Mouse (Mus musculus) kidney, embryonic 14.5 days (tissue): ENCODE results near the gene Il1a. TPM values are rescaled to one million over a fixed set of nuclear protein-coding genes. Genes with fewer than 3 reads are reported as not detected.

Source experiments
- ATAC-seq: fragments of 200-750 bp; cut with Nextera tagmentation; 2 replicates; pipeline ENCODE4 v1.8.0; 2017; ENCODE audit warnings: moderate number of reproducible peaks, mild to moderate bottlenecking, moderate TSS enrichment, moderate library complexity; ENCODE audit not compliant: low FRiP score, low TSS enrichment
- H3K27ac ChIP-seq: fragments of 300-500 bp; sonication (generic); 2 replicates; pipeline ENCODE4 v1.5.1; 2014; ENCODE audit warnings: low read depth, mild to moderate bottlenecking, low read length, moderate library complexity, mixed read lengths
- H3K27me3 ChIP-seq: fragments of 300-500 bp; sonication (generic); 2 replicates; pipeline ENCODE4 v1.6.1; 2014; ENCODE audit warnings: mild to moderate bottlenecking, low read length; ENCODE audit not compliant: control insufficient read depth, insufficient read depth
- H3K36me3 ChIP-seq: fragments of 300-500 bp; sonication (generic); 2 replicates; pipeline ENCODE4 v1.6.1; 2014; ENCODE audit warnings: low read length, mixed read lengths; ENCODE audit not compliant: control insufficient read depth, insufficient read depth
- H3K4me1 ChIP-seq: fragments of 300-500 bp; sonication (generic); 2 replicates; pipeline ENCODE4 v1.6.1; 2014; ENCODE audit warnings: low read length, mixed read lengths; ENCODE audit not compliant: control insufficient read depth, insufficient read depth
- H3K4me2 ChIP-seq: fragments of 300-500 bp; sonication (generic); replicated peaks from 2 replicates; pipeline ENCODE4 v1.6.1; 2014; ENCODE audit warnings: low read depth, mild to moderate bottlenecking, low read length
- H3K4me3 ChIP-seq: fragments of 300-500 bp; sonication (generic); 2 replicates; pipeline ENCODE4 v1.5.1; 2014; ENCODE audit warnings: mild to moderate bottlenecking, low read length
- H3K9ac ChIP-seq: fragments of 300-500 bp; sonication (generic); 2 replicates; pipeline ENCODE4 v1.6.1; 2014; ENCODE audit warnings: low read depth, mild to moderate bottlenecking, low read length, moderate library complexity
- H3K9me3 ChIP-seq: fragments of 300-500 bp; sonication (generic); 2 replicates; pipeline ENCODE4 v1.6.1; 2016; ENCODE audit warnings: low read length; ENCODE audit not compliant: control insufficient read depth
- WGBS: fragments of 180-500 bp; shearing (Covaris S2); extraction: QIAGEN DNeasy Blood & Tissue Kit; methylation state at CpG from one replicate; pipeline ENCODE4 v1.1.7; 2014; 5-methylcytosine and 5-hydroxymethylcytosine counted together
- polyA plus RNA-seq: library from polyadenylated mRNA; unstranded; fragments of >200 nt; fragmentation: Nextera tagmentation; extraction: Ambion mirVana; gene quantifications from 2 replicates; pipeline ENCODE4 v1.2.1, GENCODE M21; 2014

The Il1a gene
- 0.16 TPM in 1 of 2 replicates, not detected in the other for polyA plus RNA-seq

DNA sequence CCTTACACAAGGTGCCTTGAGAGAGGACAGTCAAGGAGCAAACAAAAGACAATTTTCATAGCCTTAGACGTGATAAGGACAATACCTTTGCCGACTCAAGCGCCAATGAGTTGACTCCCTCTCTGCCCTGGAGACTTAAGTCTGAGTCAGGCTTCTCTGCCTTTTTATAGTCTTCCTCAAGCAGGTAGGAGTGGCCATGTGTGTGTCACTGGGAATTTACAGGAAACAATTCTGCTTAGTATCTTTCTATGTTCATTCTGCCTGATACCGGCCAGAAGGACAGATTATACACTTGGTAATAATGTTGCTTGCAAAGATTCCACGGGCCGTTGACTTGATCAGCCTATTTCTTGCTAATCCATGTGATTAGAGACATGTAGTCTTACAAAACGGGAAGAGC is at the start of gene Il1a:
Gene Il1a, minus strand, starts transcription at position 137 of the 400 bp plus-strand sequence.
- 85% methylated on average over 7 of the region's 7 CpGs for WGBS
- no peaks in the 10 kb centered on the region for H3K9me3 ChIP-seq
- no peaks in the 10 kb centered on the region for H3K4me1 ChIP-seq
- no peaks in the 10 kb centered on the region for H3K36me3 ChIP-seq
- H3K9ac ChIP-seq: no peak within 1 kb of the TSS
- no peaks in the 10 kb centered on the region for H3K27me3 ChIP-seq
- H3K4me3 ChIP-seq: no peak within 1 kb of the TSS
- no peak for ATAC-seq
- no peak within 1 kb of the TSS for H3K4me2 ChIP-seq
- H3K27ac ChIP-seq: no peak within 1 kb of the TSS

DNA sequence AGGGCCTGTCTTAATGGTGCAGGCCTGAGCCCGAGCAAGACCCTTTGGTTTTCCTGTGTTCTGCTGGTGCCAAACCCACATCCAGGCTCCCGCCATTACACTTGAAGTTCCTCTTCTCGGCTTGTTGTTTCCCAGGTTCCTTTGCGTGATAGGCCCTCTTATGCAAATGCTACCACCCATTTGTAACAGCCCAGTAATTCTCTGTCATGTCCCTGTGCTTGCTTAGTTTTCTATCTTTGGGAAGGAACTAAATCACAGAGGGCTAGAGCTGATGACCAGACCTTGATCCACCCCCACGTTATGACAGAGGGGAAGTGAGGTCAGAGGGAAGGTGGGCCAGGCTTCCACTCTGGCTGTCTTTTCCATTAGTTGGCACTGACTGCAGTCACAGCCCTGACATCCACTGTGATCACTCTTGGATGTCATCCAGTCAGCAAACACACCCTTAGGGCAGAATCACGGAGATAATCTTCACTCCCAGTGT is 28.4 kb upstream of the Il1a start:
- no peak overlapping the region for H3K4me2 ChIP-seq
- H3K27me3 ChIP-seq: no peaks in the 10 kb centered on the region
- H3K4me3 ChIP-seq: no peak overlapping the region
- WGBS: 79% methylated on average over 6 of the region's 6 CpGs
- no peak for ATAC-seq
- H3K36me3 ChIP-seq: no peaks in the 10 kb centered on the region
- H3K9ac ChIP-seq: no peak overlapping the region
- H3K27ac ChIP-seq: no peak overlapping the region
- H3K9me3 ChIP-seq: peaks cover 8% of the 10 kb centered on the region; the same call in 1 of the 2 replicates
- no peaks in the 10 kb centered on the region for H3K4me1 ChIP-seq

DNA sequence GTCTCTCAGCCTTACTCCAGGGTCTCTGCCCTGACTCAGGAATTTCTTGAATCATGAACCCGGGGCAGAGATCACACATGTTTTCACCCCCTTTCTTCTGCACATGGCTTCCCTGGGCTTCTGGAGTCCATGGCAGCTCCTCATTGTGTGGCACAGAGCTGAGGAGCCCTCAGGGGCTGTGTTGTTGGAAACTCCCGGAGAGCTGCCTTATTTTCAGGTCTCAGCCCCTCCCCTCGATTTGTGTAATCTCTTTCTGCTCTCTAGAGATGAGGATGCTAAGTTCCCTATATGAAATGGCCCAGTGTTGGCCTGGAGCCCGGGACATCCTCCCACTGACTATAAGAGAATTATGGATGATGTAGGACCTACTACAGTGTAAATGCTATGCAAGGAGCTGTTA is 23.7 kb upstream of the Il1a start:
- Histone ChIP-seq H3K4me2 (no peak overlapping the region), H3K9ac (no peak overlapping the region), H3K4me3 (no peak overlapping the region), H3K27ac (no peak overlapping the region), H3K9me3 (no peaks in the 10 kb centered on the region), H3K27me3 (no peaks in the 10 kb centered on the region), H3K4me1 (no peaks in the 10 kb centered on the region), H3K36me3 (no peaks in the 10 kb centered on the region)
- 69% methylated on average over 4 of the region's 4 CpGs for WGBS
- no peak for ATAC-seq

DNA sequence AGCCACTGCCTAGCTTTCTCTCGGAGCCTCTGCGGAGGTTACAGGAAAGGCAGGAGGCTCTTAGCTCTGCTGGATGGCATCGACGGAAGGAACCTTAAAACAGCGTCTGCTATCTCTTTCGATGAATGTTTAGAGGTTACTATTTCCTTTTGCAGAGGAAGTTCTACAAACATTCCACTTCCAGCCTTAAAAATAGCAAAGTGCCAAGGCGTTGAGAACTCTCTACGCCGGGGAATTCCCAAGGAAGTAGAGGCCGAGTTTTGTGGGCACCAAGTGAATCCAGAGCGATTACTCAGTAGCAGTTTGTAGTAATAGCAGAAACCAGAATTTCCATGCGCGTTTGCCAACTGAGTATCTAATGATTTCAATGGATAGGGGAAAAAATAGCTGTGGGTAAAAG is 20.8 kb upstream of the Il1a start:
- H3K9ac ChIP-seq: no peak overlapping the region
- no peaks in the 10 kb centered on the region for H3K4me1 ChIP-seq
- peaks cover 2% of the 10 kb centered on the region; the same call in 1 of the 2 replicates for H3K9me3 ChIP-seq
- H3K27ac ChIP-seq: no peak overlapping the region
- no peak for ATAC-seq
- H3K36me3 ChIP-seq: no peaks in the 10 kb centered on the region
- no peaks in the 10 kb centered on the region for H3K27me3 ChIP-seq
- no peak overlapping the region for H3K4me3 ChIP-seq
- H3K4me2 ChIP-seq: no peak overlapping the region
- WGBS: 91% methylated on average over 13 of the region's 13 CpGs

DNA sequence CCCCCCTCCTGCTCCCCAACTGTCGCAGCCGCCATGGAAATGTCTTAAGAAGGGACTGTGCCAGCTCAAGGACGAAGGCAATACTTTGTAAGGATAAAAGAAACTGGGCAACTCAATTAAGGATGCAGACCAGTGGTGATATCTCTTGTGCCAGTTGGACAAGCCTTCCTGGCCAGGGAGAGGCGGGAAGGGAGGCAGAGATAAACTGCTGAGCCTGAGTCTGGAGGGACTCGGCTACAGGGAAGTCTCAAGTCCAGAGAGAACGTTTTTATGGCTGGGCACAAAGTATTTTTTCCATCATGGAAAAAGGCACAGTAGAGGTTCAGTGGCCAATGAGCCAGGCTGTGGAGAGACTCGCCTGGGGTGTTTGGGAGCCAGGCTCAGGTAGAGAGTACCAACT is 20.3 kb upstream of the Il1a start:
- ATAC-seq: no peak
- H3K9ac ChIP-seq: no peak overlapping the region
- no peaks in the 10 kb centered on the region for H3K36me3 ChIP-seq
- no peak overlapping the region for H3K27ac ChIP-seq
- WGBS: 75% methylated on average over 7 of the region's 7 CpGs
- no peak overlapping the region for H3K4me3 ChIP-seq
- H3K27me3 ChIP-seq: no peaks in the 10 kb centered on the region
- H3K9me3 ChIP-seq: peaks cover 5% of the 10 kb centered on the region; the same call in 1 of the 2 replicates
- H3K4me1 ChIP-seq: no peaks in the 10 kb centered on the region
- H3K4me2 ChIP-seq: no peak overlapping the region

DNA sequence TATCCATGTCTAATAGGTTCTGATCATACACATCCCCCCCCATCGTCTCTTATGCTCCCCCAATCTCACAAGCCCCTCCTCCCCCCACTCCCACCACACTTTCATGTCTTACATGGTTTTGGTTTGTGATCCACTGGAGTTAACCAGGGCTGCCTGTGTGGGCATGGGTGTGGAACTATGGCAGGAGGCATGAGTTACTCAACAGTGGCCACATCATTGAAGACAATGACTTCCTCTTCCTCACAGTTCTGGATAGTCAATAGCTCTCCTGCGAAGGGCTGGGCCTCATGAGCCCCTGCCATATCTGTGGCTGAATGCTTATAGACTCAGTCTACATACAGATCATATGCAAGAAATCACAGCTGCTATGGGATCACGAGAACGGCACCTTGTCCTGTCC is 18.5 kb upstream of the Il1a start:
- Histone ChIP-seq H3K4me3 (no peak overlapping the region), H3K4me1 (no peaks in the 10 kb centered on the region), H3K4me2 (no peak overlapping the region), H3K9me3 (peaks cover 5% of the 10 kb centered on the region; the same call in 1 of the 2 replicates), H3K36me3 (no peaks in the 10 kb centered on the region), H3K27ac (no peak overlapping the region), H3K27me3 (no peaks in the 10 kb centered on the region), H3K9ac (no peak overlapping the region)
- 89% methylated on average over 4 of the region's 4 CpGs for WGBS
- no peak for ATAC-seq

DNA sequence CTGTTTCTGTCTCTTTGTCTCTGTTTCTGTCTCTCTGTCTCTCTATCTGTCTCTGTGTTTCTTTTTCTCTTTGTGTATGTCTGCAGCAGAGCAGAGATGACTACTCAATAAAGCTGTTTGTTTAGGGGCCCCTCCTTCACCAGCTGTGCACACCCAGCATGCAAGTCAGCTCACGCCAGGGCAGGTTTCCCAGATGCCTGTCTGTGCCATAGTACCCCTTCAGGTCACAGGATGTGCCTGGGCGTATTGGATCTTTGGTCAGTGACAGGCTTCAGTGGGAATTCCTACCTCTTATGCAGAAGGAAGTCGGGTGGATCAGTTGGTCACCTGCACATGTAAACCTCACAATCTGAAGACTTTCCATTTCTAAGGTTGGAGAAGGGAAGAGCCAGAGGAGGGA is 14.4 kb upstream of the Il1a start:
- no peaks in the 10 kb centered on the region for H3K36me3 ChIP-seq
- no peak overlapping the region for H3K9ac ChIP-seq
- no peak for ATAC-seq
- H3K27ac ChIP-seq: no peak overlapping the region
- no peaks in the 10 kb centered on the region for H3K27me3 ChIP-seq
- H3K4me2 ChIP-seq: no peak overlapping the region
- no peaks in the 10 kb centered on the region for H3K4me1 ChIP-seq
- 84% methylated on average over 3 of the region's 3 CpGs for WGBS
- H3K9me3 ChIP-seq: peaks cover 5% of the 10 kb centered on the region; the same call in 1 of the 2 replicates
- no peak overlapping the region for H3K4me3 ChIP-seq

DNA sequence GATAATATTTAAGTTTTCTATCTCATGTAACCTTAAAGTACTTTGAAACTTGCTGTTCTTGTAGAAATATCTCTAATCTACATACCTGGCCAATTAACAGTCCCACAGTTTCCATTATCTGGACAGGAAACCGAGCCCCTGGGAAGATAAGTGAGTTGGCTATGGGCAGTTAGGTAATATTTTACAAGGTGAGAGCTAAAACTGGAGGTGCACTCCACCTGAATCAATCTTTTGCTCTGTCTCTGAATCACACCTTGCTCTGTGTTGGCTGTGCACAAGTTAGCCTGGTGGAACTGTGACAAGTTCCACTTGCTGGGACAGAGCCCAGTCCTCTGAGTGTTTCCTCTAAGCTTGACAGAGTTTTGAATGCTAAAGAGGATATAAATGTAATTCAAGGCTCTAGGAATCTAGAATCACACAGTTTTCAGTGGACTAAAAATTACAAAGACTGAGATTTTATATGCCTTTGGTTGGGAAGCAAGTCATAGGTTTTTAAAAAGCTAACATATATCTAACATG is 12.4 kb upstream of the Il1a start:
- no peaks in the 10 kb centered on the region for H3K36me3 ChIP-seq
- ATAC-seq: no peak
- peaks cover 5% of the 10 kb centered on the region; the same call in 1 of the 2 replicates for H3K9me3 ChIP-seq
- no peak overlapping the region for H3K27ac ChIP-seq
- H3K4me2 ChIP-seq: no peak overlapping the region
- H3K9ac ChIP-seq: no peak overlapping the region
- no peak overlapping the region for H3K4me3 ChIP-seq
- no peaks in the 10 kb centered on the region for H3K27me3 ChIP-seq
- 67% methylated on average over 1 of the region's 1 CpGs for WGBS
- no peaks in the 10 kb centered on the region for H3K4me1 ChIP-seq

DNA sequence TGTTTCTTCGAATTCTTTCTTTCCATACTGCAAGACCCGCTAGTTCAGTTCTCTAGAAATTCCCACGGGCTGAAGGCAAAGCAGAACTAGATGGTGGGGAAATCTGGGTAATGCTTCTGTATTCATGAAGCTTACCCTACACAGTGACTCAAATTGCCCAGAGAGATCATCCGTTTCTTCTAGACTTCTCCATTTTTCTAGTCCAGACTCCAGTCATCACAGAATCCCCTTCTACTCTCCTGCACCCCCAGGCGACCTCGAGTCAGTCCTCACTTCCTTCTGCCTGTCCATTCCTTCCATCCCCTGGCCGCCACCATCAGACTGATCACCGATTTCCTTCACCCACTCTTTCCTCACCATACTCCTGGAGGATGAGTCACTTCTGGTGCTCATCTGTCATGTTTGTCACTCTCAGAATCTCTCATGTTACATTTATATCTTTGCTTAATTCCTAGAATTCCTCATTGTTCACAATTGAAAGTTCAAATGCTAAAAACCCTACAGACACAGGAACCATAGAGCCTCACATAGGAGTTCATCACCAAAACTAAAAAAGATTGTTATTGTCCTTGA is 10.3 kb upstream of the Il1a start:
- no peak overlapping the region for H3K4me2 ChIP-seq
- ATAC-seq: no peak
- no peak overlapping the region for H3K9ac ChIP-seq
- H3K4me3 ChIP-seq: no peak overlapping the region
- no peaks in the 10 kb centered on the region for H3K9me3 ChIP-seq
- H3K36me3 ChIP-seq: no peaks in the 10 kb centered on the region
- whole genome bisulfite sequencing: 80% methylated on average over 8 of the region's 8 CpGs
- no peaks in the 10 kb centered on the region for H3K27me3 ChIP-seq
- no peaks in the 10 kb centered on the region for H3K4me1 ChIP-seq
- no peak overlapping the region for H3K27ac ChIP-seq
